Mouse (Mus musculus) natural killer cell, adult 2 months (primary cell): Measurements from ENCODE around the gene Pacsin1.

Experiments
- DNase-seq, 2 experiments: peaks; one replicate each; pipeline ENCODE4 v3.0.0; 2022; ENCODE audit warnings: low spot score in 2 of 2

Gene Pacsin1

DNA sequence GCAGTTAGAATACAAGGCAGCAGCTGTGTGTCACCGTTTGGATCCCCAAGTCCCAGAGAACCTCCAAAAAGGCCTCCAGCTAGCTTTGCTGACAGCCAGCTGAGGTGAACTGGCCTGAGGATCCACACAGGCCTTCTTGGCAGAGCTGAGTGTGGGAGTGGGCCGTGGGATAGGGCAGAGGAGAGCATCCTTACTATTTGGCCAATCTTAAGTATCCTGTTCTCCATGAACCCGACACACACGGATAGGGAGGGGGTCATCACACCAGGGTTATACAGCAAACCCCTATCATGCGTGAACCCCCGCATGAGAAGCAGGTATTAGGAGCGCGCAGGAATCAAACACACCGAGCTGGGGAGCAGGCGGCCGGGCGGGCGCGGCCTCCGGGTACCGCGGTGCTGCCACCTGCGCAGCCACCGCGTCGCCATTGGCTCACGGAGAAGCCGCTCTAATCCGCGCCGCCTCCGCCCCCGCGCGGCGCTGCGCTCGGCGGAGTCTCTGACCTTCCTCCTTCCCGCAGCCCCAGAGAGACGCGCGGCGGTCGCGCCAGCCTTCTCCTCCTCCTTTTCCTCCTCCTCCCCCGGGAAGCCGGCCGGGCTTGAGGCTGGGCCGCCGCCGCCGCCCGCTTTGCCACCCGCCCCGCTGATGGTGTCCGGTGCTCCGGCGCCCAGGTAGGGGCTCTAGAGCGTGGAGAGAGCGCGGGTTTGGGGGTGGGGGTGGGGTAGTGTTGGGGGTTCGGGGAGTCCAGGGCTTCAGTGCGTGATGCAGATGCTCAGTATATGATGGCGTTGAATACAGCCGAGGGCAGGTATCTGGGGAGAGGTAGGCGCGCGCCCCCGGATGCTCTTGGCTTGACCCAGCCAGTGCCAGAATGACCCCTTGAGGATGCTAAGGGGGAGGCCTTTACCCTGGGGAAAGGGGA lies at the start of gene Pacsin1:
Gene Pacsin1, plus strand, starts transcription at position 421 of the 922 bp plus-strand sequence.
- DNase-seq: peak in 1 of 2 experiments; percentile 47

GRCm38 (mm10) chr17:27609576-27609975 lies 45.7 kb upstream of the Pacsin1 start:
- no peak for DNase-seq

- DNase-seq: no peak
Measured at GRCm38 (mm10) chr17:27610679-27611518, 44.4 kb upstream of the Pacsin1 start.

DNA sequence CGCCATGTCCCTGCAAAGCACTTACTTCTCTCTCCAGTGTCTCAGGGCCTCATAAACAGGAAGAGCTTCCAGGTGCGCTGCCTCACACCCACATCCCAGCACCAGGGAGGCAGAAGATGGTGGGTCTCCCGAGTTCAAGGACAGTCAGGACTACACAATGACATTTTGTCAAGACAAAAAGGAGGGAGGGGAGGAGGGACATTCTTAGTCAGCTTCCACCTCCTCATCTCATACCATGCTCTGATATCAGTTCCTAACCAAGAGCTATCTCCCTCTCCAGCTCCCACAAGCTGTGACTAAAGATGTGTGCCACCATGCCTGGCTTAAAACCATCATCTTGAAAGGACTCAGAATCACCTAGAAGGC lies 43.8 kb upstream of the Pacsin1 start:
- DNase-seq: no peak

GRCm38 (mm10) chr17:27611994-27612393 lies 43.3 kb upstream of the Pacsin1 start:
- no peak for DNase-seq

DNA sequence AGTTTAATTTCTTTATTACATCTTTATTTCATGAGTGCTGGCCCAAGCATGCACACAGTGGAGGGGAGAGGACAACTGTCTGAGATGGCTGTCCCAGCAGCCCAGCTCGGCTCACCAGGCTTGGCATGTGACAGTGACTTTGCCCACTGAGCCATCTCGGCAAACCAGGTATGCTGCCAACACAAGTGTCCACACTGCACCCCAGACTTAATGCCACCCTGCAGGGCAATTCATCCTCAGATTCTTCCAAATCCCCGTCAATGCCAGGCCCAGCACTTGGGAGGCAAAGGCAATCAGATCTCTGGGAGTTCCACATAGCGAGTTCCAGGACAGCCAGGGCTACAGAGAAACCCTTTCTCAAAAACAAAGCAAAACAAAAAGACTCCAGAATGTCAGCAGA lies 42.3 kb upstream of the Pacsin1 start:
- DNase-seq: no peak

GRCm38 (mm10) chr17:27615388-27615787 lies 39.9 kb upstream of the Pacsin1 start:
- no peak for DNase-seq

GRCm38 (mm10) chr17:27621161-27621560 lies 34.1 kb upstream of the Pacsin1 start:
- DNase-seq: no peak

GRCm38 (mm10) chr17:27621705-27622531 lies 33.4 kb upstream of the Pacsin1 start:
- DNase-seq: no peak

DNA sequence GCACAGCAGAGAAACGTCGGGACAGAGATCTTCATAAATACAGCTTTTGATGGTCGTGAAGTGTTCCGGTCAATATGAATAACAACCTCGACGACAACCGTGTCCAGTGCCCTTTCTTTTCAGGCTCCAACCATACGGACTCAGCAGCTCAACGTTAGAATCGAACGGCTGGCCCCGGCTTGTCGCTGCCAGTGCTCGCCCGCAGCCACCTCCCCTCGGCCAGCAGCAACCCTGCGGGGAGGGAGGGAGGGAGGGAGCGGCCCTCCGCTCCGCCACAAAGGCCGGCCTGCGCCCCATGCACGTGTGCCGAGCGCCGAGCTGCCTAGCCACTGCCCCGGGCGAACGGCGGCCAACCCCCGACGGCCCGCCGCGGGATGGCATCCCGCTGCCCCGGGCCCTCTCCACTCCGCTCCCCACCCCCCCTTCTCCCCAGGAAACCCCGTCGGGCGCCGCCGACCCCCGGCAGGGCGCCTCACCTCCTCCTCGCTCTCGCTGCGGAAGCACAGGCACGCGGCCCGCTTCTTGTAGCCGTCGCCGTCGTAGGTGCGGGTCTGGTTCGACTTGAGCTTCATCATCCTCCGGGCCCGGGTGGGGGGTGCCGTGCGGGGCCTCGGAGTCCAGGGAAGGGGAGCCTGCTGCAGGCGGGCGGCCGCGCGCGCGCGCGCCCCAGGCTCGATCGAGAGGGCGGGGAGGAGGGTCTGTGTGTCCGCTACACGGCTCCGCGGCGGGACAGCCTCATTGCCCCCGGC lies 32.5 kb upstream of the Pacsin1 start:
- DNase-seq: peak; percentile 37 to 43

- DNase-seq: peak; percentile 86 to 88
Measured at GRCm38 (mm10) chr17:27623360-27624326, 31.7 kb upstream of the Pacsin1 start, which contains the start of gene Nudt3. Gene Nudt3 (minus strand): TSS chr17:27623495.

GRCm38 (mm10) chr17:27625455-27626251 lies 29.7 kb upstream of the Pacsin1 start:
- no peak for DNase-seq

- no peak for DNase-seq
Measured at GRCm38 (mm10) chr17:27626681-27627080, 28.6 kb upstream of the Pacsin1 start.

- no peak for DNase-seq
Measured at GRCm38 (mm10) chr17:27627451-27627850, 27.9 kb upstream of the Pacsin1 start.

GRCm38 (mm10) chr17:27628376-27628775 lies 26.9 kb upstream of the Pacsin1 start:
- no peak for DNase-seq

- DNase-seq: peak; percentile 61 to 76
Measured at GRCm38 (mm10) chr17:27629249-27630020, 25.9 kb upstream of the Pacsin1 start.

DNA sequence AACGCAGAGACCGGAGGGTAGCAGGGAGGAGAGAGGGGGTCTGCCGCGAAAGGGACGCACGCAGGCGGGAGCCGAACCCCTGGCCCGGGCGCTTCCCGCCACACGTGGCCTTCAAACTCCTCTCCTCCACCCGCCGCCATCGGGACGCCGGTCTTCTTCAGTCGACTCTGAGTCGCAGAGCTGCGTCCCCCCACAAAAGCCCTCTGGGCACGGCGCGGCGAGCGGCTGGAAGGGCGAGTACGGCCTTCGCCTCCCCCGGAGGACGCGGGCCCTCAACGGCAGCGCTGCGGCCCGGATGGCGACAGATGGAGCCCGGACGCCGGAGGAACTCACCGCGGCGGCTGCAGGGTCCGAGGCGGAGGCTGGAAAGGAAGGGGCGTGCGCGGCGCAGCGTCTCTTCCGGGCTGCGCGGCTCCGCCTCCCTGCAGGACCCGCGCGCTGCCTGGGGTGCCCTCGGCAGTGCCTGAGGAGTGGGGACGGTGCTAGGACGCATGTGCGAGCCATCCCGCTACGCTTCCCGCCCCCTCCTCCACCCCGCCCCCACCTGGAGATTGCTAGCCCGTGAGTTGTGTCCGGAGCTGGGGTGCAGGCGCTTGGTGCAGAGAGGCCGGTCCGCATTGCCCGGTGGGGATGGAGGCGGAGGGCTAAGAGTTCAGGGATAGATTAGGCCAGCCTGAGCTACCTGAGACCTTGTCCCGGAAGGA lies 20.3 kb upstream of the Pacsin1 start, which contains the start of gene RPS10-NUDT3:
Gene RPS10-NUDT3, minus strand, starts transcription at position 352 of the 704 bp plus-strand sequence.
- DNase-seq: peak; percentile 79 to 86
